Mouse (Mus musculus) forebrain, postnatal 0 days (tissue): ENCODE data around the gene Gm10382. TPM values are rescaled to one million over a fixed set of nuclear protein-coding genes. Genes with fewer than 3 reads are reported as not detected.

Experiments used
- ATAC-seq: fragments of 200-750 bp; cut with Nextera tagmentation; 2 replicates; pipeline ENCODE4 v1.8.0; 2017; ENCODE audit warnings: mild to moderate bottlenecking, moderate library complexity
- DNase-seq: peaks from one replicate; pipeline ENCODE4 v3.0.0-alpha.2; 2015
- H3K27ac ChIP-seq: fragments of 300-500 bp; sonication (generic); 2 replicates; pipeline ENCODE4 v1.5.1; 2014; ENCODE audit warnings: low read depth, mild to moderate bottlenecking, antibody characterized with exemption, low read length, moderate library complexity, mixed read lengths
- H3K27me3 ChIP-seq: fragments of 300-500 bp; sonication (generic); 2 replicates; pipeline ENCODE4 v1.6.1; 2014; ENCODE audit warnings: mild to moderate bottlenecking, low read length, mixed read lengths; ENCODE audit not compliant: insufficient read depth
- H3K36me3 ChIP-seq: fragments of 300-500 bp; sonication (generic); 2 replicates; pipeline ENCODE4 v1.6.1; 2014; ENCODE audit warnings: mild to moderate bottlenecking, moderate library complexity; ENCODE audit not compliant: insufficient read depth
- H3K4me1 ChIP-seq: fragments of 300-500 bp; sonication (generic); 2 replicates; pipeline ENCODE4 v1.6.1; 2014; ENCODE audit warnings: antibody characterized with exemption; ENCODE audit not compliant: insufficient read depth
- H3K4me2 ChIP-seq: fragments of 300-500 bp; sonication (generic); 2 replicates; pipeline ENCODE4 v1.6.1; 2014; ENCODE audit warnings: low read depth, mild to moderate bottlenecking, moderate library complexity
- H3K4me3 ChIP-seq: fragments of 300-500 bp; sonication (generic); 2 replicates; pipeline ENCODE4 v1.5.1; 2014; ENCODE audit warnings: low read depth, low read length, mixed read lengths
- H3K9ac ChIP-seq: fragments of 300-500 bp; sonication (generic); 2 replicates; pipeline ENCODE4 v1.6.1; 2014; ENCODE audit warnings: mild to moderate bottlenecking
- H3K9me3 ChIP-seq: fragments of 300-500 bp; sonication (generic); 2 replicates; pipeline ENCODE4 v1.6.1; 2016; ENCODE audit warnings: low read length
- CTCF ChIP-seq: sonication (generic); IDR thresholded peaks from 2 replicates; pipeline ENCODE4 v1.5.1; 2016; ENCODE audit warnings: antibody characterized with exemption, control low read depth, low read depth
- WGBS: fragments of 180-500 bp; shearing (Covaris S2); extraction: QIAGEN DNeasy Blood & Tissue Kit; methylation state at CpG from one replicate; pipeline ENCODE4 v1.1.7; 2014; 5-methylcytosine and 5-hydroxymethylcytosine counted together
- polyA plus RNA-seq: library from polyadenylated mRNA; unstranded; fragments of >200 nt; fragmentation: Nextera tagmentation; extraction: Ambion mirVana; gene quantifications from 2 replicates; pipeline ENCODE4 v1.2.1, GENCODE M21; 2015
- total RNA-seq: library from RNA; depleted of rRNA; stranded (reverse); fragments of >200 nt; gene quantifications from 2 replicates; pipeline ENCODE4 v1.2.3, GENCODE M21; 2014

Gene Gm10382
- total and polyA plus RNA-seq, 2 experiments from 2014 or later: 0.25 to 1.00 TPM

GRCm38 (mm10) chr5:125393622-125394603 is 4.8 kb downstream of the Gm10382 start:
- Histone ChIP-seq H3K4me3 (peak overlapping the region; percentile 30), H3K4me1 (peaks cover 26% of the 10 kb centered on the region), H3K9me3 (no peaks in the 10 kb centered on the region), H3K27me3 (no peaks in the 10 kb centered on the region), H3K27ac (peak overlapping the region; percentile 95), H3K4me2 (peak overlapping the region; percentile 54), H3K9ac (peak overlapping the region; percentile 53), H3K36me3 (no peaks in the 10 kb centered on the region)
- ATAC-seq: peak; percentile 70
- WGBS: 2% methylated on average over 22 of the region's 25 CpGs
- TF ChIP-seq CTCF: no peak
- peak; percentile 89 for DNase-seq

- H3K9ac ChIP-seq: peak overlapping the region; percentile 53; the same call in 1 of the 2 replicates
- no peak for ATAC-seq
These were observed 5.9 kb downstream of the Gm10382 start for GRCm38 (mm10) chr5:125395008-125395407.

GRCm38 (mm10) chr5:125400903-125401302 is 11.8 kb downstream of the Gm10382 start:
- no peaks in the 10 kb centered on the region for H3K4me1 ChIP-seq
- ATAC-seq: no peak

More at GRCm38 (mm10) chr5:125395008-125395407, 5.9 kb downstream of the Gm10382 start:
- no peaks in the 10 kb centered on the region for H3K36me3 ChIP-seq
- peak overlapping the region; percentile 54; the same call in 1 of the 2 replicates for H3K4me2 ChIP-seq
- H3K27ac ChIP-seq: peak overlapping the region; percentile 95
- H3K27me3 ChIP-seq: no peaks in the 10 kb centered on the region
- DNase-seq: no peak
- TF ChIP-seq CTCF: no peak
- H3K9me3 ChIP-seq: no peaks in the 10 kb centered on the region
- peaks cover 26% of the 10 kb centered on the region for H3K4me1 ChIP-seq
- no peak overlapping the region for H3K4me3 ChIP-seq
- WGBS: 34% methylated on average over 3 of the region's 3 CpGs

GRCm38 (mm10) chr5:125402476-125402875 is 13.4 kb downstream of the Gm10382 start:
- Histone ChIP-seq H3K27ac (no peak overlapping the region), H3K9ac (no peak overlapping the region), H3K9me3 (no peaks in the 10 kb centered on the region), H3K4me3 (no peak overlapping the region), H3K36me3 (no peaks in the 10 kb centered on the region), H3K4me2 (no peak overlapping the region), H3K4me1 (peaks cover 10% of the 10 kb centered on the region; the same call in 1 of the 2 replicates), H3K27me3 (no peaks in the 10 kb centered on the region)
- no peak for ATAC-seq
- no peak for TF ChIP-seq CTCF
- WGBS: 58% methylated on average over 10 of the region's 10 CpGs
- no peak for DNase-seq

More at GRCm38 (mm10) chr5:125400903-125401302, 11.8 kb downstream of the Gm10382 start:
- no peak overlapping the region for H3K27ac ChIP-seq
- no peak overlapping the region for H3K9ac ChIP-seq
- H3K27me3 ChIP-seq: no peaks in the 10 kb centered on the region
- H3K4me3 ChIP-seq: no peak overlapping the region
- H3K36me3 ChIP-seq: no peaks in the 10 kb centered on the region
- no peak overlapping the region for H3K4me2 ChIP-seq
- WGBS: 60% methylated on average over 7 of the region's 7 CpGs
- no peaks in the 10 kb centered on the region for H3K9me3 ChIP-seq
- TF ChIP-seq CTCF: no peak
- no peak for DNase-seq

- Histone ChIP-seq H3K27ac (no peak overlapping the region), H3K4me3 (no peak overlapping the region), H3K27me3 (no peaks in the 10 kb centered on the region), H3K9ac (no peak overlapping the region), H3K9me3 (no peaks in the 10 kb centered on the region), H3K4me2 (no peak overlapping the region), H3K36me3 (no peaks in the 10 kb centered on the region), H3K4me1 (peaks cover 10% of the 10 kb centered on the region; the same call in 1 of the 2 replicates)
- TF ChIP-seq CTCF: no peak
- DNase-seq (no peak), ATAC-seq (no peak)
- 58% methylated on average over 6 of the region's 6 CpGs for WGBS
These were observed 13.9 kb downstream of the Gm10382 start for GRCm38 (mm10) chr5:125402991-125403390.

- peak; percentile 44; the same call in 1 of the 2 replicates for ATAC-seq
- H3K36me3 ChIP-seq: no peaks in the 10 kb centered on the region
- H3K9me3 ChIP-seq: no peaks in the 10 kb centered on the region
- DNase-seq: peak; percentile 89
- H3K27me3 ChIP-seq: no peaks in the 10 kb centered on the region
- peak overlapping the region; percentile 66 for H3K27ac ChIP-seq
- H3K4me2 ChIP-seq: peak overlapping the region; percentile 57
- H3K4me3 ChIP-seq: peak overlapping the region; percentile 46
- H3K9ac ChIP-seq: peak overlapping the region; percentile 51
- peaks cover 10% of the 10 kb centered on the region; the same call in 1 of the 2 replicates for H3K4me1 ChIP-seq
- no peak for TF ChIP-seq CTCF
- 12% methylated on average over 31 of the region's 31 CpGs for WGBS
These were observed 14.7 kb downstream of the Gm10382 start for GRCm38 (mm10) chr5:125403481-125404465.
